Mouse (Mus musculus): ENCODE data around the gene Mrpl34. TPM values are rescaled to one million over a fixed set of nuclear protein-coding genes. Genes with fewer than 3 reads are reported as not detected.

Gene Mrpl34
- total and polyA plus RNA-seq, 2 experiments from 2014 or later: 75.0 to 145 TPM

GRCm38 (mm10) chr8:71484736-71485135 is 20.0 kb downstream of the Mrpl34 start:
- Histone ChIP-seq H3K4me1 (ENCODE audit: insufficient read depth) (peaks cover 5% of the 10 kb centered on the region; the same call in 1 of the 2 replicates), H3K9ac (peak overlapping the region; percentile 98), H3K36me3 (ENCODE audit: insufficient read depth) (peaks cover 35% of the 10 kb centered on the region), H3K4me3 (ENCODE audit: low read depth, low read length) (peak overlapping the region; percentile 79), H3K27ac (ENCODE audit: low read depth, low read length) (no peak overlapping the region), H3K27me3 (ENCODE audit: insufficient read depth, low read length) (no peaks in the 10 kb centered on the region), H3K9me3 (ENCODE audit: low read length) (no peaks in the 10 kb centered on the region), H3K4me2 (ENCODE audit: low read depth) (peak overlapping the region; percentile 60)
- DNase-seq (no peak), ATAC-seq (no peak)
- WGBS: 93% methylated on average over 19 of the region's 19 CpGs
- TF ChIP-seq CTCF (IDR thresholded peaks at IDR 0.05; ENCODE audit: low read depth): no peak

- DNase-seq (peak; percentile 92), ATAC-seq (peak; percentile 87)
- 5% methylated on average over 54 of the region's 58 CpGs for WGBS
- Histone ChIP-seq H3K27ac (ENCODE audit: low read depth, low read length) (peak within 1 kb of the TSS; percentile 85), H3K27me3 (ENCODE audit: insufficient read depth, low read length) (no peaks in the 10 kb centered on the region), H3K4me1 (ENCODE audit: insufficient read depth) (peaks cover 5% of the 10 kb centered on the region; the same call in 1 of the 2 replicates), H3K4me2 (ENCODE audit: low read depth) (peak within 1 kb of the TSS; percentile 60), H3K36me3 (ENCODE audit: insufficient read depth) (peaks cover 28% of the 10 kb centered on the region), H3K4me3 (ENCODE audit: low read depth, low read length) (peak within 1 kb of the TSS; percentile 79), H3K9ac (peak within 1 kb of the TSS; percentile 98), H3K9me3 (ENCODE audit: low read length) (no peaks in the 10 kb centered on the region)
- TF ChIP-seq CTCF (IDR thresholded peaks at IDR 0.05; ENCODE audit: low read depth): no peak
Observed at GRCm38 (mm10) chr8:71485142-71486135, 20.7 kb downstream of the Mrpl34 start, which contains the start of gene Ano8. Ano8 (minus strand) TSS chr8:71485963.

GRCm38 (mm10) chr8:71486136-71486529 is 21.4 kb downstream of the Mrpl34 start:
- H3K4me2 ChIP-seq (ENCODE audit: low read depth): peak overlapping the region; percentile 60
- peaks cover 5% of the 10 kb centered on the region; the same call in 1 of the 2 replicates for H3K4me1 ChIP-seq (ENCODE audit: insufficient read depth)
- WGBS: 9% methylated on average over 7 of the region's 7 CpGs
- peak overlapping the region; percentile 79 for H3K4me3 ChIP-seq (ENCODE audit: low read depth, low read length)
- no peaks in the 10 kb centered on the region for H3K27me3 ChIP-seq (ENCODE audit: insufficient read depth, low read length)
- H3K9me3 ChIP-seq (ENCODE audit: low read length): no peaks in the 10 kb centered on the region
- ATAC-seq (no peak), DNase-seq (no peak)
- peaks cover 21% of the 10 kb centered on the region for H3K36me3 ChIP-seq (ENCODE audit: insufficient read depth)
- no peak for TF ChIP-seq CTCF (IDR thresholded peaks at IDR 0.05; ENCODE audit: low read depth)
- peak overlapping the region; percentile 98; the same call in 1 of the 2 replicates for H3K9ac ChIP-seq
- no peak overlapping the region; the same call in 1 of the 2 replicates for H3K27ac ChIP-seq (ENCODE audit: low read depth, low read length)

GRCm38 (mm10) chr8:71487691-71488445 is 23.1 kb downstream of the Mrpl34 start, which contains the start of gene Gtpbp3:
Gtpbp3 (plus strand) TSS chr8:71488103.
- TF ChIP-seq CTCF (IDR thresholded peaks at IDR 0.05; ENCODE audit: low read depth): no peak
- WGBS: under 1% methylated on average over 33 of the region's 33 CpGs
- Histone ChIP-seq H3K9me3 (ENCODE audit: low read length) (no peaks in the 10 kb centered on the region), H3K36me3 (ENCODE audit: insufficient read depth) (peaks cover 21% of the 10 kb centered on the region), H3K4me3 (ENCODE audit: low read depth, low read length) (peak within 1 kb of the TSS; percentile 65), H3K27ac (ENCODE audit: low read depth, low read length) (peak within 1 kb of the TSS; percentile 57; the same call in 1 of the 2 replicates), H3K27me3 (ENCODE audit: insufficient read depth, low read length) (no peaks in the 10 kb centered on the region), H3K4me1 (ENCODE audit: insufficient read depth) (peaks cover 5% of the 10 kb centered on the region; the same call in 1 of the 2 replicates), H3K9ac (peak within 1 kb of the TSS; percentile 47), H3K4me2 (ENCODE audit: low read depth) (peak within 1 kb of the TSS; percentile 100)
- peak; percentile 75 for DNase-seq
- ATAC-seq: peak; percentile 38

GRCm38 (mm10) chr8:71488454-71488853 is 23.7 kb downstream of the Mrpl34 start:
- Histone ChIP-seq H3K4me3 (ENCODE audit: low read depth, low read length) (peak overlapping the region; percentile 65), H3K9ac (peak overlapping the region; percentile 47), H3K27ac (ENCODE audit: low read depth, low read length) (no peak overlapping the region), H3K27me3 (ENCODE audit: insufficient read depth, low read length) (no peaks in the 10 kb centered on the region), H3K4me1 (ENCODE audit: insufficient read depth) (peaks cover 5% of the 10 kb centered on the region; the same call in 1 of the 2 replicates), H3K9me3 (ENCODE audit: low read length) (no peaks in the 10 kb centered on the region), H3K4me2 (ENCODE audit: low read depth) (peak overlapping the region; percentile 100), H3K36me3 (ENCODE audit: insufficient read depth) (peaks cover 25% of the 10 kb centered on the region)
- peak; percentile 32 for TF ChIP-seq CTCF (IDR thresholded peaks at IDR 0.05; ENCODE audit: low read depth)
- 1% methylated on average over 22 of the region's 22 CpGs for WGBS
- DNase-seq: peak; percentile 95
- ATAC-seq: peak; percentile 90

GRCm38 (mm10) chr8:71495039-71495438 is 30.3 kb downstream of the Mrpl34 start:
- peaks cover 18% of the 10 kb centered on the region for H3K36me3 ChIP-seq (ENCODE audit: insufficient read depth)
- DNase-seq: peak; percentile 84
- H3K4me1 ChIP-seq (ENCODE audit: insufficient read depth): no peaks in the 10 kb centered on the region
- WGBS: 19% methylated on average over 16 of the region's 16 CpGs
- peak; percentile 83 for ATAC-seq
- TF ChIP-seq CTCF (IDR thresholded peaks at IDR 0.05; ENCODE audit: low read depth): peak; percentile 76
- no peaks in the 10 kb centered on the region for H3K27me3 ChIP-seq (ENCODE audit: insufficient read depth, low read length)
- H3K27ac ChIP-seq (ENCODE audit: low read depth, low read length): no peak overlapping the region
- H3K4me2 ChIP-seq (ENCODE audit: low read depth): peak overlapping the region; percentile 35; the same call in 1 of the 2 replicates
- no peak overlapping the region for H3K9ac ChIP-seq
- no peak overlapping the region for H3K4me3 ChIP-seq (ENCODE audit: low read depth, low read length)
- H3K9me3 ChIP-seq (ENCODE audit: low read length): no peaks in the 10 kb centered on the region

Measured in forebrain, postnatal 0 days (tissue).